Mouse (Mus musculus) embryonic facial prominence, embryonic 14.5 days (tissue): Measurements from ENCODE around the gene Nucb1. TPM values are rescaled to one million over a fixed set of nuclear protein-coding genes. Genes with fewer than 3 reads are reported as not detected.
A peak's percentile ranks its signal among the peaks of the same experiment; 100 is the strongest.
"Not testable (repeated sequence)": the region's sequence is repeated elsewhere in the genome, so short reads cannot be mapped to it uniquely, and the experiment has no call there.

ENCODE experiments used
- ATAC-seq: fragments of 200-750 bp; cut with Nextera tagmentation; 2 replicates; pipeline ENCODE4 v1.8.0; 2017; ENCODE audit warnings: low read depth, moderate number of reproducible peaks, moderate TSS enrichment
- DNase-seq: peaks from one replicate; pipeline ENCODE4 v3.0.0-alpha.2; 2015; ENCODE audit warnings: low spot score
- H3K27ac ChIP-seq: fragments of 300-500 bp; sonication (generic); replicated peaks from 2 replicates; pipeline ENCODE4 v1.5.1; 2014; ENCODE audit warnings: low read depth, mild to moderate bottlenecking, low read length, moderate library complexity
- H3K27me3 ChIP-seq: fragments of 300-500 bp; sonication (generic); replicated peaks from 2 replicates; pipeline ENCODE4 v1.6.1; 2014; ENCODE audit warnings: low read length; ENCODE audit not compliant: control insufficient read depth, insufficient read depth
- H3K36me3 ChIP-seq: fragments of 300-500 bp; sonication (generic); 2 replicates; pipeline ENCODE4 v1.6.1; 2014; ENCODE audit warnings: low read length, mixed read lengths; ENCODE audit not compliant: control insufficient read depth, insufficient read depth
- H3K4me1 ChIP-seq: fragments of 300-500 bp; sonication (generic); 2 replicates; pipeline ENCODE4 v1.6.1; 2014; ENCODE audit warnings: antibody characterized with exemption, low read length; ENCODE audit not compliant: control insufficient read depth, insufficient read depth
- H3K4me2 ChIP-seq: fragments of 300-500 bp; sonication (generic); 2 replicates; pipeline ENCODE4 v1.6.1; 2014; ENCODE audit warnings: low read depth, mild to moderate bottlenecking, low read length, moderate library complexity, mixed read lengths
- H3K4me3 ChIP-seq: fragments of 300-500 bp; sonication (generic); 2 replicates; pipeline ENCODE4 v1.5.1; 2014; ENCODE audit warnings: low read depth, mild to moderate bottlenecking, low read length
- H3K9ac ChIP-seq: fragments of 300-500 bp; sonication (generic); 2 replicates; pipeline ENCODE4 v1.6.1; 2014; ENCODE audit warnings: low read depth, mild to moderate bottlenecking, low read length, moderate library complexity, mixed read lengths
- H3K9me3 ChIP-seq: fragments of 300-500 bp; sonication (generic); 2 replicates; pipeline ENCODE4 v1.6.1; 2016; ENCODE audit warnings: low read length; ENCODE audit not compliant: control insufficient read depth
- WGBS: fragments of 180-500 bp; shearing (Covaris S2); extraction: QIAGEN DNeasy Blood & Tissue Kit; methylation state at CpG from one replicate; pipeline ENCODE4 v1.1.7; 2014; 5-methylcytosine and 5-hydroxymethylcytosine counted together
- polyA plus RNA-seq: library from polyadenylated mRNA; unstranded; fragments of >200 nt; fragmentation: Nextera tagmentation; extraction: Ambion mirVana; gene quantifications from 2 replicates; pipeline ENCODE4 v1.2.1, GENCODE M21; 2014

Nucb1 gene
- polyA plus RNA-seq, 1 experiment from 2014 or later = 209 TPM

DNA sequence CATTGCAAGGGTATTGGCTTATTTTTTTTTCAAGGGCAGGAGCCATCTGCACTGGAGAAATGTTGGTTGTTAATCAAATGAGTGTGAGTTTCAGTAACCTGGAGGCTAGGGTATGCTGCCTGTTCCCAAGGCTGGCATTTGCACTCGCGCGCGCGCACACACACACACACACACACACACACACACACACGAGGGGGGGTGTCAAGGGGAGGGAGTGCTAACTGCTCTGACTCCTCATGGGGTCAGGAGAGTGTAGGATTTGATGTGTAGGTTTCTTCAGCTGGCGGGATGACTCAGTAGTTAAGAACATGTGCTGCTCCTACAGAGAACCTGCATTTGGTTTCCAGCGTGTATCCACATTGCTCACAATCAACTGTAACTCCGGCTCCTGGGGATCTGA is 19.4 kb downstream of the Nucb1 start:
- Histone ChIP-seq H3K4me2 (0 out of 2 replicates have a peak overlapping the region, but pooled peaks have one; percentile 26), H3K27ac (no peak overlapping the region), H3K4me3 (no peak overlapping the region), H3K4me1 (peaks cover 5% of the 10 kb centered on the region; the same call in 1 of the 2 replicates), H3K9ac (0 out of 2 replicates have a peak overlapping the region, but pooled peaks have one; percentile 30), H3K27me3 (no peaks in the 10 kb centered on the region), H3K9me3 (no peaks in the 10 kb centered on the region), H3K36me3 (peaks cover 37% of the 10 kb centered on the region)
- DNase-seq (peak; percentile 47), ATAC-seq (peak; percentile 8; the same call in 1 of the 2 replicates)
- 12% methylated on average over 4 of the region's 9 CpGs for WGBS

- ATAC-seq (no peak), DNase-seq (no peak)
- 78% methylated on average over 7 of the region's 7 CpGs for WGBS
- no peaks in the 10 kb centered on the region for H3K9me3 ChIP-seq
- H3K36me3 ChIP-seq = peaks cover 26% of the 10 kb centered on the region
- 0 out of 2 replicates have a peak overlapping the region, but pooled peaks have one; percentile 48 for H3K9ac ChIP-seq
- H3K27ac ChIP-seq = no peak overlapping the region
- no peaks in the 10 kb centered on the region for H3K27me3 ChIP-seq
- H3K4me1 ChIP-seq = peaks cover 5% of the 10 kb centered on the region; the same call in 1 of the 2 replicates
- no peak overlapping the region for H3K4me3 ChIP-seq
- no peak overlapping the region for H3K4me2 ChIP-seq
Measured at GRCm38 (mm10) chr7:45489578-45489977, 20.6 kb downstream of the Nucb1 start.

DNA sequence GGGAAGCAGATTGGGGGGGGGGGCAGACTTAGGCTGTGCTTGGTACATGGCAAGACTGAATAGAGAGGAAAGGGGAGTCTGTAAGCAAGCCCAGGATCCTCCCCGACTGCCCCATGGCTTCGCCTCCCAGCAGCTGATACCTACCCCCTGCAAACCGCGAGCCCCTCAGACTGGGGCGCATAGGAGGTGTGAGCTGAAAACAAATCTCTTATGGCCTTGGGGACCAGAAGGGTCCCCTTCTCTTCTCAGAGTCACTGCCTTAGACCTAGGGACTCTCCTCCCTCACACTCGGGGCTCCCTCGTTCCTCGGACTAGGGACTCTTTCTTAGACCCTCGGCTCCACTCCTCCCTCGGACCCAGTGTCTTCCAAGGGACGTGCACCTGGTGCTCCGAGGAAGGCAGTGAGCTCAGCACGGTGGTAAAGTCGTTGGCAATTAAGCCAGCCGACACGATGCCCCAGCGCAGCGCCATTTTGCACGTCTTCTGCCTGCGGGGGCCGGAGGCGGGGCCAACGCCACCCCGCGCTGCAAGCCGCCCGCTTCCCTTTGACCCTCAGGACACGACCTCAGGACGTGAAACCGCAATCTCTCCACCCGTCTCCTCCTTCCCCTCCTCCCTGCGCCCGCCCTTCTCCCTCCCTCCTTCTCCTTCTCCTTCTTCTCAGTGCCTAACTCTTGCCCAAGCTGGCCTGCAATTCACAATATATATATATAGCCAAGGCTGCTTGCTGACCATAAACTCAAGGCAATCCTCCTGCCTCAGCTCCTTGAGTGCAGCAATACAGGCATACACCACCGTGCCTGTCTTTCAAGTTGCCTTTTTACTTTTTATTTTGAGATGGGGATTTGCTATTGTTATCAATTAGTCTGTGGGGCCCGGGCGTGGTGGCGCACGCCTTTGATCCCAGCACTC is 21.7 kb downstream of the Nucb1 start, which contains the start of gene Dhdh:
TSS of gene Dhdh (minus strand) at position 513 of the 912 bp plus-strand sequence.
- Histone ChIP-seq H3K9ac (peak within 1 kb of the TSS; percentile 48), H3K4me1 (peaks cover 5% of the 10 kb centered on the region; the same call in 1 of the 2 replicates), H3K27ac (peak within 1 kb of the TSS; percentile 74), H3K4me2 (peak within 1 kb of the TSS; percentile 59), H3K9me3 (no peaks in the 10 kb centered on the region), H3K36me3 (peaks cover 15% of the 10 kb centered on the region), H3K4me3 (peak within 1 kb of the TSS; percentile 40), H3K27me3 (no peaks in the 10 kb centered on the region)
- ATAC-seq (peak; percentile 62), DNase-seq (peak; percentile 61)
- WGBS = 10% methylated on average over 30 of the region's 38 CpGs

DNA sequence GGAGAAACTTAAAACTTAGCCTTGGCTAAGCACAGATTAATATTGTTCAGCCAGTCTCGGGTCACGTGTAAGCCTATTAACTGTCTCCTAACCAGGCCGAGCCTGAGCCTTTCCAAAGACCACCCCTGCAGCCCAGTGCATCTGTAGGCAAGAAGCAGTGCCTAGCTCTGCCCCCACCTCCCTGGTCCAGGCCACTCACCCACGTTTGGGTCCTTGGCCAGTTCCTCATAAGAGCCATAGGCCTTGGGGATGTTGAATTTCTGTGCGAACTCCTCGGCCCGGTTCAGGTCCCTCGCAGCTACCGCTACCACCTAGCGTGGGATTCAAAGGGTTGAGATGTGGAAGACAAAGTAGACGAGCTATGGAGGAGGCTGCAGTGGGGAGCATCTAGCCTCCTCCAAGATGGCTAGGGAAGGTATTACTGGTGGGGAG is 22.3 kb downstream of the Nucb1 start:
- peak; percentile 41 for DNase-seq
- 29% methylated on average over 11 of the region's 11 CpGs for WGBS
- peaks cover 5% of the 10 kb centered on the region; the same call in 1 of the 2 replicates for H3K4me1 ChIP-seq
- no peaks in the 10 kb centered on the region for H3K27me3 ChIP-seq
- peak overlapping the region; percentile 48 for H3K9ac ChIP-seq
- ATAC-seq = peak; percentile 45; the same call in 1 of the 2 replicates
- H3K27ac ChIP-seq = peak overlapping the region; percentile 74
- H3K4me3 ChIP-seq = peak overlapping the region; percentile 40
- H3K4me2 ChIP-seq = peak overlapping the region; percentile 59
- H3K36me3 ChIP-seq = peaks cover 9% of the 10 kb centered on the region
- H3K9me3 ChIP-seq = no peaks in the 10 kb centered on the region

DNA sequence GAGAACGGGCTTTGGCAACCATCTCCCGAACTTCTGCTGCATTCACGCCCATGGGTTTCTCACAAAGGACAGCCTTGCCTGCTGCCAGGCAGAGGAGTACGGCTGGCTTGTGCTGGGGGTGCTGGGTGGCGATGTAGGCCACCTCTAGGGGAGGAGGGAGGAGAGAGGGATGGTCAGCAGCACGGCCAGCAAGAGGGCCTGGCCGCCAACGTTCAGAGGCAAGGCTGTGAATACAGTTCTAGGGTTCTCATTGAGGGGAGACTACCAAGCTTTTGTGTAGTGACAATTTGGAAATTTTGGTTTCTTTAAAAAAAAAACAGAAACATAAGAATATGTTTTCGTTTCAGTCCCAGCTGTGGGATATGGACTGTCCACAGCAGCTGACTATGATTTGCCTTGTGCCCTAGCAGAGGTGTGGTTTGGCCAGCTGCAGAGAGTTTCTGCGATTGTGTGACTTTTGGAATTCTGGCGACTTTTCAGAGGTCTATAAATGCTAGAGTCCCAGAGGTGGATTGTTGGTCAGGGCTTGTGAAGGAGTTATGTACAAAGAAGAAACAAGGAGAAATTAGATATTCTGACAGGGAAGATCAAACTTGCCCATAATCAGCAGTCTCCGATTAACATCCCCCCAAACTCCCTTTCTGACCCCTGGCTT is 23.3 kb downstream of the Nucb1 start, which contains the start of gene Gm45808:
TSS of gene Gm45808 (minus strand) at position 51 of the 655 bp plus-strand sequence.
- peak within 1 kb of the TSS; percentile 59; the same call in 1 of the 2 replicates for H3K4me2 ChIP-seq
- peaks cover 5% of the 10 kb centered on the region; the same call in 1 of the 2 replicates for H3K4me1 ChIP-seq
- ATAC-seq (no peak), DNase-seq (no peak)
- 73% methylated on average over 12 of the region's 12 CpGs for WGBS
- no peak within 1 kb of the TSS for H3K9ac ChIP-seq
- H3K9me3 ChIP-seq = no peaks in the 10 kb centered on the region
- no peaks in the 10 kb centered on the region for H3K27me3 ChIP-seq
- peak within 1 kb of the TSS; percentile 16 for H3K27ac ChIP-seq
- no peak within 1 kb of the TSS for H3K4me3 ChIP-seq
- no peaks in the 10 kb centered on the region for H3K36me3 ChIP-seq

GRCm38 (mm10) chr7:45486158-45486557 is 24.0 kb downstream of the Nucb1 start:
- WGBS = 71% methylated on average over 7 of the region's 7 CpGs
- H3K27ac ChIP-seq = no peak overlapping the region
- DNase-seq = no peak

DNA sequence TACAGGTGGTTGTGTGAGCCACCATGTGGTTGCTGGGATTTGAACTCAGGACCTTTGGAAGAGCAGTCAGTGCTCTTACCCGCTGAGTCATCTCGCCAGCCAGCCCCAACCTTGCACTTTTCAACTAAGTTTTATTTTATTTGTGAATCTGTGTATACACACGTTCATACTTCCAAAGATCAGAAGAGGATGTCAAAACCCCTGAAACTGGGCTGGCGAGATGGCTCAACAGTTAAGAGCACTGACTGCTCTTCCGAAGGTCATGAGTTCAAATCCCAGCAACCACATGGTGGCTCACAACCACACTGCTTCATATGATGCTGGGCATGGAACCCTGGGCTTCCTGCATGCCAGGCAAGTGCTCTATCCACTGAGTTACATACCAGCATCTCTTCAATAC is 25.2 kb downstream of the Nucb1 start:
- 91% methylated on average over 5 of the region's 5 CpGs for WGBS

More at GRCm38 (mm10) chr7:45486158-45486557, 24.0 kb downstream of the Nucb1 start:
- Histone ChIP-seq H3K9ac (no peak overlapping the region), H3K36me3 (no peaks in the 10 kb centered on the region), H3K4me3 (no peak overlapping the region), H3K4me1 (peaks cover 5% of the 10 kb centered on the region; the same call in 1 of the 2 replicates), H3K27me3 (no peaks in the 10 kb centered on the region), H3K4me2 (no peak overlapping the region), H3K9me3 (no peaks in the 10 kb centered on the region)
- ATAC-seq = no peak

DNA sequence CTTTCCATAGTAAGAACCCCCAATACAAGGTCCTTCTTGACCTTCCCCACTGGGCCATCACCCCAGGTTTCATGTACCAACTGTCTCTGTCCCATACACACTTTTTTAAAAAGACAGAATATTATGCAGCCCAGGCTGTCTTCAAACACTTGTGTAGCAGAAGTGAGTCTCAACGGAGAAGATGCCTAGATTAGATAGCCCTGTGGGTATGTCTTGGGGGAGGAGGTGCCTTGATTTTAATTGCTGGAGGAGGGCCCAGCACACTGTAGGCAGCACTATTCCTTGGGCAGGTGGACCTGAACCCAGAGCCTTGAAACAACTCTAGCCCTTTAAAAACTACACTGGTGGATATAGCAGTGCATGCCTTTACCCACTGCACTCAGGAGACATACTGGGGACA is 28.0 kb downstream of the Nucb1 start:
- Histone ChIP-seq H3K4me1 (no peaks in the 10 kb centered on the region), H3K27me3 (no peaks in the 10 kb centered on the region), H3K4me3 (no peak overlapping the region), H3K9me3 (no peaks in the 10 kb centered on the region), H3K4me2 (no peak overlapping the region), H3K36me3 (no peaks in the 10 kb centered on the region), H3K9ac (no peak overlapping the region), H3K27ac (no peak overlapping the region)
- DNase-seq (no peak), ATAC-seq (no peak)
- WGBS = 70% methylated on average over 1 of the region's 1 CpGs

More for the DNA sequence above, 25.2 kb downstream of the Nucb1 start:
- H3K4me2 ChIP-seq, H3K4me1 ChIP-seq, H3K36me3 ChIP-seq, DNase-seq, H3K9ac ChIP-seq, ATAC-seq, H3K4me3 ChIP-seq, H3K27me3 ChIP-seq, H3K27ac ChIP-seq, H3K9me3 ChIP-seq: not testable (repeated sequence)
